Mouse (Mus musculus): ENCODE measurements at regions not wholly inside any gene's neighbourhood (a gene's known extent, or its start where the extent isn't known, plus 50 kb on each side); places are given as distances from the start of the nearest gene placed in this dataset.

DNA sequence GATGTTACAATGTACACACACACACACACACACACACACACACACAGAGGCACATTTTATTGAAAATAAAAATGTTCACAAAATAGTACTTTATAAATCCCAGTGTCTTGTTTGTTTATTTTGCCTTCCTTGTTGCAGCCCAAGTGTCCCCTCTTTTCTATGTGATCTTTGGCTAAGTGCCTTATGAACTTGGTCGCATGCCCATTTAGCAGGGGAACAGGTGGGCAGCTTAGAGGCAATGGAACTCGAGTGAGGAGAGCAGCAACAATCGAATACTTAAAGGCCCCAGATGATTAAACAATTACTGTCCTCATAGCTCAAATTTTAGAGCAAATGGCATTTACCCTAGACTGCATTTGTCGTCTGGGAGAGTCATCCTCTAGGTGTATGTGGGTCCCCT lies 631.1 kb upstream of the Cdh5 start:
- no peak overlapping the region for H3K27ac ChIP-seq (ENCODE audit: insufficient read depth, low read length)
- H3K36me3 ChIP-seq (ENCODE audit: control insufficient read depth, insufficient read depth, low read length, poor library complexity, severe bottlenecking) = no peaks in the 10 kb centered on the region
- no peak for TF ChIP-seq EP300 (IDR thresholded peaks at IDR 0.05; ENCODE audit: insufficient read depth, low read depth, low read length)
- TF ChIP-seq POLR2A (IDR thresholded peaks at IDR 0.05; ENCODE audit: insufficient read depth, low read length) = no peak
- no peak for TF ChIP-seq CTCF (IDR thresholded peaks at IDR 0.05; ENCODE audit: low read depth, low read length)
- H3K4me1 ChIP-seq (ENCODE audit: control insufficient read depth, insufficient read depth, low read length) = no peaks in the 10 kb centered on the region
- H3K9ac ChIP-seq (ENCODE audit: low read depth, poor library complexity, severe bottlenecking) = no peak overlapping the region
- no peak overlapping the region for H3K4me3 ChIP-seq (ENCODE audit: low read depth, low read length)
- peaks cover 2% of the 10 kb centered on the region; the same call in 1 of the 2 replicates for H3K9me3 ChIP-seq (replicated peaks; ENCODE audit: control insufficient read depth, insufficient read depth, low read length, poor library complexity, severe bottlenecking)
- H3K27me3 ChIP-seq (ENCODE audit: control insufficient read depth, insufficient read depth, low read length, poor library complexity, severe bottlenecking) = no peaks in the 10 kb centered on the region; the same call in none of the 2 replicates

DNA sequence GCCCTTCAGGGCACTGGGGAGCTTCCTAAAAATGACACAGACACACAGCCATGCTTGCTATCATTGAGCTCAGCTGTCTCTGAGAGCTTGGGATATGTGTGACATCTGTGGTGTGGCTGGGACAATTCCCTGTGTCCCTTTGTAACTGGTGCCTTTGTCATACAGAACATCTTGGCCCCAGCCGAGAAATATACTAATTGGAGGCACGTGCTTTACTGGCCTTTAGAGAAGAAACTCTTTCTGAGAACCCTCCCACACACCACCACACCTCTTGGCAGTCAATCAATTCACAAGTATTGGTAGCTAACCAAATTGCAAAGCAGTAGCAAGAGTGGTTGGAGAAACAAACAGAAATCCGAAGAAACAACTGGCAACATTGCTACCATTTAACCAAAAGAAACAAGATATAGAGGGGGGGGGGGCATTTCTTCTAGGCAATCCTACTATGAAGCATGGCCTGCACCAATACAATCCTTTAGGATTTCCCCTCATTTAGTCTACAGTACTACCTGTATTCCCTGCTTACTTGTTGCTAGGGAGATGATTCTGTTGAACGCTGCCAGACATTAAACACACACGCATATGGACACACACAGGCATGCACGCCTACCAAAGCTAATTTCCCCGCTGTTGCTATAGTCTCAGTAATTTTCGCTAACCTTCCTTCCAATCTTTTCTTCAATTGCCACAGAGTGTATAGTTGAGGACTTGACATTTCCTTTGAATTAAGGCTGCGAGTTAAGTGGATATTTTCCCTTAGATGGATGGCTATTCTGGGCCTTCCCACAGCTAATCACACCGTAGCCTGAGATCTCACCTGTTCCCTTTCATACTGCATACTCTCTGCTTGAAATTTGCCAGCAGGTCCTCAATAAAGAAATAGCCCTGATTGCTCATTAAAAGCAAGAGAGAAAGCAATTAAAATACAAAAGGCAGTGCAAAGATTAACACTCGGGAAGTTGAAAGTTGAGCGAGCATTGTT lies 625.3 kb upstream of the Cdh5 start:
- peaks cover 2% of the 10 kb centered on the region; the same call in 1 of the 2 replicates for H3K9me3 ChIP-seq (replicated peaks; ENCODE audit: control insufficient read depth, insufficient read depth, low read length, poor library complexity, severe bottlenecking)

DNA sequence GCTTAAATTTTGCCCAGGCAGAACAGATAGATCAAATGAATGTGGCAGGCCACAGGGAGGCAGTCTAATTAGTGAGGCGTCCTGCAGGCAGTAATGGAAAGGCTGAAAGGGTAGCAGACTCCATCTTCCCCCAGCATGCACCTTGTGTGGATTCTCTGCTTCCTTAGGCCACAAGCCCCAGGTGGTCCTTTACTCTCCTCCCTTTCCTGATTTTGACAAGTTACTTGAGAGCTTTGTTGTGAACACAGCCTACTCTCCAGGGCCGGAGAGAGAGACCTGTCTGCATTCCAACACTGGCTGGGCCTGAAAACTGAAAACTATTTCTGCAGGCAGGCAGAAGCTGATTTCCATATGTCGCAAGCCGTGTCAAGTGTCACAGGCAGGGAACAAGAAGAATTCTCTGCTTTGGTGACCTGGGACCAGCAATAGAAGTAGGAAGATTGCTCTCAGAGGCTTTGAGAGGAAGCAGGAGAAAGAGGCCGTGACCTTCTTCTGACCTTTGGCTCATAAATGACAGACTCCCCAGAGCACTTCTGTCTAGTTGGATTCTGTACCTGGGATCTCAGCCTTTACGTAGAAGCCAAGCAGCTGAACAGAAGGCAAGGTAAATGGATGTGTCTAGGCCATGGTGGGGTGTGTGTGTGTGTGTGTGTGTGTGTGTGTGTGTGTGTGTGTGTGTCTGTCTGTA lies 619.2 kb upstream of the Cdh5 start:
- Histone ChIP-seq H3K9me3 (replicated peaks; ENCODE audit: control insufficient read depth, insufficient read depth, low read length, poor library complexity, severe bottlenecking) (peaks cover 5% of the 10 kb centered on the region; the same call in 1 of the 2 replicates), H3K36me3 (ENCODE audit: control insufficient read depth, insufficient read depth, low read length, poor library complexity, severe bottlenecking) (no peaks in the 10 kb centered on the region), H3K4me3 (ENCODE audit: low read depth, low read length) (no peak overlapping the region), H3K27ac (ENCODE audit: insufficient read depth, low read length) (no peak overlapping the region), H3K4me1 (ENCODE audit: control insufficient read depth, insufficient read depth, low read length) (no peaks in the 10 kb centered on the region), H3K9ac (ENCODE audit: low read depth, poor library complexity, severe bottlenecking) (no peak overlapping the region), H3K27me3 (ENCODE audit: control insufficient read depth, insufficient read depth, low read length, poor library complexity, severe bottlenecking) (no peaks in the 10 kb centered on the region)
- TF ChIP-seq CTCF (IDR thresholded peaks at IDR 0.05; ENCODE audit: low read depth, low read length) (no peak), EP300 (IDR thresholded peaks at IDR 0.05; ENCODE audit: insufficient read depth, low read depth, low read length) (no peak), POLR2A (IDR thresholded peaks at IDR 0.05; ENCODE audit: insufficient read depth, low read length) (no peak)

More for the DNA sequence above, 625.3 kb upstream of the Cdh5 start:
- Histone ChIP-seq H3K4me1 (ENCODE audit: control insufficient read depth, insufficient read depth, low read length) (no peaks in the 10 kb centered on the region), H3K27ac (ENCODE audit: insufficient read depth, low read length) (no peak overlapping the region), H3K4me3 (ENCODE audit: low read depth, low read length) (no peak overlapping the region), H3K36me3 (ENCODE audit: control insufficient read depth, insufficient read depth, low read length, poor library complexity, severe bottlenecking) (no peaks in the 10 kb centered on the region), H3K27me3 (ENCODE audit: control insufficient read depth, insufficient read depth, low read length, poor library complexity, severe bottlenecking) (no peaks in the 10 kb centered on the region; the same call in 1 of the 2 replicates), H3K9ac (ENCODE audit: low read depth, poor library complexity, severe bottlenecking) (no peak overlapping the region)
- TF ChIP-seq EP300 (IDR thresholded peaks at IDR 0.05; ENCODE audit: insufficient read depth, low read depth, low read length) = no peak
- no peak for TF ChIP-seq CTCF (IDR thresholded peaks at IDR 0.05; ENCODE audit: low read depth, low read length)
- TF ChIP-seq POLR2A (IDR thresholded peaks at IDR 0.05; ENCODE audit: insufficient read depth, low read length) = no peak

DNA sequence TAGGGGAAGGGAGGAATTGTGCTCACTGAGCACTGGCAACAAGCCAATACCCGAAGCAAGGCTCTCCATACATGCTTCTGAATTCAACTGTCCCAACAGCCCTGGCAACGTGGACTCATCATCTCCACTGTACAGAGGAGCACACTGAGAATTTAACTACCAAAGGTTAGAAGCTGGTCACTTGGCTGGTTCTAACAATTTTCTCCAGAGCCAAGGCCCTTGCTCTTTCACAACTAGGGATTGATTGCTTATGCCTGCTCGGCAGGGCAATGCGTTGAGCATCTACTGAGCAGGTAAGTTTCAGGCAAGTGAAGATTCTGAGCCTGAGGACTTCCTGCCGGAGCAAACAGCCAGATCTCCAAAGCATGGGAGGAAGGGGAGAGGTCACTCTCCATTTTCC lies 616.0 kb upstream of the Cdh5 start:
- no peaks in the 10 kb centered on the region for H3K4me1 ChIP-seq (ENCODE audit: control insufficient read depth, insufficient read depth, low read length)
- H3K27me3 ChIP-seq (ENCODE audit: control insufficient read depth, insufficient read depth, low read length, poor library complexity, severe bottlenecking) = no peaks in the 10 kb centered on the region
- H3K27ac ChIP-seq (ENCODE audit: insufficient read depth, low read length) = no peak overlapping the region
- no peaks in the 10 kb centered on the region for H3K36me3 ChIP-seq (ENCODE audit: control insufficient read depth, insufficient read depth, low read length, poor library complexity, severe bottlenecking)
- H3K4me3 ChIP-seq (ENCODE audit: low read depth, low read length) = no peak overlapping the region
- no peak overlapping the region for H3K9ac ChIP-seq (ENCODE audit: low read depth, poor library complexity, severe bottlenecking)
- peaks cover 5% of the 10 kb centered on the region; the same call in 1 of the 2 replicates for H3K9me3 ChIP-seq (replicated peaks; ENCODE audit: control insufficient read depth, insufficient read depth, low read length, poor library complexity, severe bottlenecking)
- no peak for TF ChIP-seq CTCF (IDR thresholded peaks at IDR 0.05; ENCODE audit: low read depth, low read length)
- no peak for TF ChIP-seq POLR2A (IDR thresholded peaks at IDR 0.05; ENCODE audit: insufficient read depth, low read length)
- no peak for TF ChIP-seq EP300 (IDR thresholded peaks at IDR 0.05; ENCODE audit: insufficient read depth, low read depth, low read length)

DNA sequence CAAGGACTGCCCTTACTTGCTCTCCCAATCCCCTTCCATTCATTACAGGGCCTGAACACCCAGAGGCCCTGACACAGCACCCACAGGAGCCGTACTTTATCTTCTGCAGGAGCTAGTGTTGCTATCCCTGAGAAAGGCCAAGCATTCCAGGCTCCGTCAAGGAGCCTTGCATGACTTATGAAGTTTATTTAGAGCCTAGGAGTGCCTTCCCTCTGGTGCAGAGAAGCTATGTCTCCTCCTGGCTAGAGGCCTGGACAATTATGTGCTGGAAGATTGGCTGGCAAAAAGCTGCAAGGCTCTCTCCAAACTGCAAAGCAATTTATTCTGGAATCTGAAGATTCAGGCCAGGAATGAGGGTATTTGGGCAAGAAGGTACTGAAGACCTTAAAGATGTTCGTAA lies 612.0 kb upstream of the Cdh5 start:
- Histone ChIP-seq H3K36me3 (ENCODE audit: control insufficient read depth, insufficient read depth, low read length, poor library complexity, severe bottlenecking) (no peaks in the 10 kb centered on the region), H3K4me1 (ENCODE audit: control insufficient read depth, insufficient read depth, low read length) (no peaks in the 10 kb centered on the region), H3K27me3 (ENCODE audit: control insufficient read depth, insufficient read depth, low read length, poor library complexity, severe bottlenecking) (no peaks in the 10 kb centered on the region), H3K4me3 (ENCODE audit: low read depth, low read length) (no peak overlapping the region), H3K9me3 (replicated peaks; ENCODE audit: control insufficient read depth, insufficient read depth, low read length, poor library complexity, severe bottlenecking) (no peaks in the 10 kb centered on the region), H3K9ac (ENCODE audit: low read depth, poor library complexity, severe bottlenecking) (no peak overlapping the region), H3K27ac (ENCODE audit: insufficient read depth, low read length) (no peak overlapping the region)
- TF ChIP-seq CTCF (IDR thresholded peaks at IDR 0.05; ENCODE audit: low read depth, low read length) = no peak
- no peak for TF ChIP-seq POLR2A (IDR thresholded peaks at IDR 0.05; ENCODE audit: insufficient read depth, low read length)
- no peak for TF ChIP-seq EP300 (IDR thresholded peaks at IDR 0.05; ENCODE audit: insufficient read depth, low read depth, low read length)
